Mouse (Mus musculus) monocyte, adult 2 months (primary cell): ENCODE data around the gene Gclm.

Source experiments
- DNase-seq, 2 experiments: peaks; one replicate each; pipeline ENCODE4 v3.0.0; 2022; ENCODE audit warnings: low spot score in 2 of 2, low read depth in 1 of 2

Gclm gene

GRCm38 (mm10) chr3:122292300-122293222 is 47.2 kb downstream of the Gclm start:
- peak; percentile 83 to 93 for DNase-seq

GRCm38 (mm10) chr3:122293223-122293953 is 48.0 kb downstream of the Gclm start:
- DNase-seq: no peak

- DNase-seq: peak in 1 of 2 experiments; percentile 62
Measured at GRCm38 (mm10) chr3:122293954-122294850, 48.8 kb downstream of the Gclm start, which contains the start of gene Bcar3. Gene Bcar3 (plus strand): TSS chr3:122294136.

GRCm38 (mm10) chr3:122295511-122295910 is 50.2 kb downstream of the Gclm start:
- DNase-seq: no peak

GRCm38 (mm10) chr3:122296979-122297378 is 51.6 kb downstream of the Gclm start:
- DNase-seq: no peak

GRCm38 (mm10) chr3:122300983-122301919 is 55.9 kb downstream of the Gclm start:
- DNase-seq: peak in 1 of 2 experiments; percentile 36

- no peak for DNase-seq
Measured at GRCm38 (mm10) chr3:122304560-122304959, 59.2 kb downstream of the Gclm start.

GRCm38 (mm10) chr3:122307894-122308671 is 62.7 kb downstream of the Gclm start:
- no peak for DNase-seq

GRCm38 (mm10) chr3:122308981-122309380 is 63.6 kb downstream of the Gclm start:
- DNase-seq: no peak

- DNase-seq: peak in 1 of 2 experiments; percentile 48
Measured at GRCm38 (mm10) chr3:122312078-122312477, 66.7 kb downstream of the Gclm start.

- DNase-seq: no peak
Measured at GRCm38 (mm10) chr3:122312936-122313629, 67.7 kb downstream of the Gclm start.

GRCm38 (mm10) chr3:122313936-122314335 is 68.6 kb downstream of the Gclm start:
- DNase-seq: no peak

- no peak for DNase-seq
Measured at GRCm38 (mm10) chr3:122316621-122317020, 71.3 kb downstream of the Gclm start.

- no peak for DNase-seq
Measured at GRCm38 (mm10) chr3:122317339-122317738, 72.0 kb downstream of the Gclm start.
